Mouse (Mus musculus) megakaryocyte-erythroid progenitor cell, adult 5 weeks (primary cell): ENCODE data around the gene Gm28635. TPM values are rescaled to one million over a fixed set of nuclear protein-coding genes. Genes with fewer than 3 reads are reported as not detected.

Source experiments
- polyA plus RNA-seq: library from polyadenylated mRNA; stranded (reverse); fragments of >175 nt; gene quantifications from 2 replicates; pipeline ENCODE4 v1.2.3, GENCODE M21; 2012

The Gm28635 gene
- not detected in 2 replicates for polyA plus RNA-seq

DNA sequence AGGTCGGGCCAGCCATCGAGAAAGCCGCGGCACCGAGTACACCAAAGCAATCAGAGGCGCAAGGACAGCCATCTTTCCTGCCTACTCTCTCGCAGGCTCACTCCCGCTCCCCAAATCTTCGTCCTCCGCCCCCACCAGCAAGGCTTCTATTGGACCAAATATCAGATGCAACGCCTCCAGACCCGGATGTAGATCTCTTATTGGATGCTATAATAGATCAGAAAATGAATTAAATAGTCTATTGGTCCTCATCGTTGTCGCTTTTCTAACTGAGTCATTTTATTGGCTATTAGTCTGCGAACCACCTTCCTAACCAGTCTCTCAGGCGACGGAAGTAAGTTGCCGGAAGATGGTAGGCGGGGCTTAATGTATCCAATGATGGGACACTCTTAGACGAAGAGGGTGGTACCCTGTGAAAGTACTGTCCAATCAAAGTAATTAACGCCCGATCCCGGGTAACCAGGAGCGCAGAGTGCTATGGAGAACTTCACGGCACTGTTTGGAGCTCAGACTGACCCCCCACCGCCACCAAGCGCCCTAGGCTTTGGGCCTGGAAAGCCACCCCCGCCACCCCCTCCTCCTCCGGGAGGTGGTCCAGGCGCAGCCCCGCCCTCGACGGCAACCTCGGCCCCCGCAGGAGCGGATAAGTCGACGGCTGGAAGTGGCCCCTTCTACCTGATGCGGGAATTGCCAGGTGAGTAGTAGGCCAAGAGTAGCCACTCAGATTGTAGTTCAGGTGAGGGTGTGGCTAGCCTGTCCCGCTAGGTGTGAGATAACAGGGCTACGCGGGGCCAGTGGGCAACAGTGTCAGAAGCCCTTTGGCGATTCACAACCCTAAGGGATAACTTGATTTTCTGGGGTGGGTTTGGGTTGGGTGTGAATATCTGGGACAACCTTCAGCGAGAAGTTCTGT, at the start of gene Gm28635, which contains the start of gene Med19:
Gene Gm28635, minus strand, starts transcription at position 74 of the 913 bp plus-strand sequence.
Gene Med19, plus strand, starts transcription at position 435 of the 913 bp plus-strand sequence.

DNA sequence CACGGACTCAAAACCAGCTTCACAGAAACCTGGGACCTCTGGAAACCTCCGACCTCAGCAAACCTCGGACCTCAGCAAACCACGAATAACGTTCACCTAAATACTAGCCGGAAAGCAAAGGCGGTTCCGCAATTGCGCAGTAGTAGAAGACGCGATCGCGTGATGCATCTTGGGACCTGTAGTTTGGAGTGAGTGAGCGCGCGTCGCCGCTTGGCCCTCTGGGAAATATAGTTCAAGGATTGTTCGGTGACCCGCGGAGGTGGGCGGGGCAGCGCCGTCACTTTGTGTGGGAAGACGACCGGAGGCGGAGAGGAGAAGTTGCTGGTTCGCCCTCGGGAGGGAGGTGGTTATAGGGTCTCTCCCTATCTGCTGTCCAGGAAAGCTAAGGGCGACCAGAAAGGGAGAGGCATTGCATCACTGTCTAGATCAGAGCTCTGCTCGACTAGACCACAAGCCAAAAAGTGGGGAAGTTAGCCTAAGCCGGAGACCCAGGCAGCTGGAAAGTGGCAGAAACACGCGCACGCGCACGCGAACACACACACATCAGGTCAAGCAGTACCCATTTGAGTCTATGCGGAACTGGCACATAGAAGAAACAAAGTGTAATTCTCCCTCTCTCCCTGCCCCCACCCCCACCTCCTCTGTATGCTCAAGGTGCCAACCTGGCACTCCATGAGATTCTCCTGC, 49.5 kb upstream of the Gm28635 start, which contains the start of gene Clp1:
Gene Clp1, minus strand, starts transcription at position 179 of the 687 bp plus-strand sequence.

DNA sequence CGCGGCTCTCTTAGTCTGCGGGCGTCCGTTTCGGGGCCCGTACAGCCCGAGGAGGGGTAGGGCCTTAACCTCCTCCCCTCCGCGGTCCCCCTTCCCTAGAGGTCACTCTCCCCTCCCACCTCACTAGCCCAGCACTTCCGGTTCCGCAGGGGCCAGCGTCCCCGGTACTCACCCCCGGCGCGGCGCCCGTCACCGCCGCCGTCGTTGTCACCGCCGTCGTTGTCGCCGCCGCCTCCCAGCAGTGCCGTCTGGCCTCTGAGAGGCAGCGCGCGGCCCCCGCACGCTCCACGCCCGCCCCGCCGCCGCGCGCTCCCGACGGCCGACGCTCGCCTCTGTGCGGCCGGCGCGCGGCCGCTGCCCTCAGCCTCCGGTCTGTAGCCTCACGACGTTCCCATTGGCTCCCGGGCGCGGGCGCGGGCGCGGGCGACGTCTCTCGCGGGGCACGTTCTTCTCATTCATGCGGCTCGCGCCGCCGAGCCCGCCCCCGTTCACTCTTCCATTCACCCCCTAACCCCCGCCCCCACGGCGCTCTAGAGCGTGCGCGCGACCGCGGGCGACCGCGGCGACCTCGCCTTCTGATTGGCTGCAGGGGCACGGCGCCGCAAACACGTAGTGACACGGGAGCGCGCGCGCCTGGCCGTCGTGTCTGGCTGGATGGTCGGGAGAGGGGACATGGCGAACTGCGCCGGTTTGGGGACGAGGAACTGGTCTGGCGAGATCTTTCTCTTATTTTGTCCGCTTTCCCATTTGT, 37.1 kb upstream of the Gm28635 start, which contains the start of gene Zdhhc5:
Gene Zdhhc5, minus strand, starts transcription at position 370 of the 751 bp plus-strand sequence.

DNA sequence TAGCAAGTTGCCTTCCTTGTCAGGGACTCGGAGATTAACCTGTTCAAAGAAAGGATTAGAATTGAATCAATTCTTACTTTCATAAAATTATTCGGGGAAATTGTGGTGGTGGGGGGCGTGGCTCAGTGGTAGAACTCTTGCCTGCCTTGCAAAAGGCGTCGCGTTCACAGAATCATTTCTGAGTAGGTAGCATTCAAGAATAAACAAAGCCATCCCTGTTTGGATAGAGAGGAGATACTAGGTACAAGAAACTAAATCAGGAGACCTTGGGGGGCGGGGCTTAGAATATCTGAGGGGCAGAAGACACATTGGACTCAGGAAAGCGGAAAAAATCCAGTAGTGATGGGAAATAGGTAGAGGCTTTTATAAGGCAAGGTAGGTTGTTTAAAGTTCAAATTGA, 1.2 kb upstream of the Gm28635 start, which contains the start of gene Tmx2:
Gene Tmx2, minus strand, starts transcription at position 125 of the 400 bp plus-strand sequence.

DNA sequence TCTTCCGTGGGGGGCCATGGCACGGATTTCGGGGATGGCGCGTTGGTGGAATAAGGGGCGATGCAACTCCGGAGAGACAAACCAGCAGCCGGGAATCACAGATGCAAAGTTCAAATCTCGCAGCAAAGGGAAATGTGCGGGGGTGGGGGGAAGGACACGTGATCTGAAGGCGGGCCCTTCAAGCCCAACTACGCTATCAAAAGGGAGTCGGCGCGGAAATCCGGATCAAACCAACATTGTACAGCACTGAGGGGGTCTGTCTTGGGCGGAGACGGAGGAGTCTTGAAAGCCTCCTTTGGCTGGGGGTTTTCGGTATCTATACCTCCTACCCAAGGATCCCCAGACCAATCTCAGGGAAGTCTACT, 7.3 kb downstream of the Gm28635 start, which contains the start of gene Selenoh:
Gene Selenoh, minus strand, starts transcription at position 202 of the 365 bp plus-strand sequence.

DNA sequence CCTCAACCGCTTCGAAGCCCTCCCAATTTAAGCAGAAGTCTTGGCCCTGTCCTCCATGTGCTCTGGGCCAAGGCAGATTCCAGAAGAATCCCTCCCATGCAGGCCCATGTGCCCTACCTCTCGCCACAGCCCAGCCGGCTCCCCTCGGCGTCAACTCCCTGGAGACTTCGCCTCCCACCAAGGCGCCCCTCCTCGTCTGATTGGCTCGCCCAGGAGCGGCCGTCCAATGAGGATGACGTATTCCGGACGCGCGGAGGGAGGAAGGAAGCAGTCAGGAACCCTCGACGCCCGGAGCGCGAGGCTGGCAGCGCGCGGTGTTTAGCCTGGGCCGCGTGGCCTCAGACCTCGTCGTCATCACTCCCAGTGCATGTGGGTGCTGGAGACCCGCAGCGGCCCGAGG, 19.0 kb downstream of the Gm28635 start, which contains the start of gene Btbd18:
Gene Btbd18, plus strand, starts transcription at position 274 of the 400 bp plus-strand sequence.

DNA sequence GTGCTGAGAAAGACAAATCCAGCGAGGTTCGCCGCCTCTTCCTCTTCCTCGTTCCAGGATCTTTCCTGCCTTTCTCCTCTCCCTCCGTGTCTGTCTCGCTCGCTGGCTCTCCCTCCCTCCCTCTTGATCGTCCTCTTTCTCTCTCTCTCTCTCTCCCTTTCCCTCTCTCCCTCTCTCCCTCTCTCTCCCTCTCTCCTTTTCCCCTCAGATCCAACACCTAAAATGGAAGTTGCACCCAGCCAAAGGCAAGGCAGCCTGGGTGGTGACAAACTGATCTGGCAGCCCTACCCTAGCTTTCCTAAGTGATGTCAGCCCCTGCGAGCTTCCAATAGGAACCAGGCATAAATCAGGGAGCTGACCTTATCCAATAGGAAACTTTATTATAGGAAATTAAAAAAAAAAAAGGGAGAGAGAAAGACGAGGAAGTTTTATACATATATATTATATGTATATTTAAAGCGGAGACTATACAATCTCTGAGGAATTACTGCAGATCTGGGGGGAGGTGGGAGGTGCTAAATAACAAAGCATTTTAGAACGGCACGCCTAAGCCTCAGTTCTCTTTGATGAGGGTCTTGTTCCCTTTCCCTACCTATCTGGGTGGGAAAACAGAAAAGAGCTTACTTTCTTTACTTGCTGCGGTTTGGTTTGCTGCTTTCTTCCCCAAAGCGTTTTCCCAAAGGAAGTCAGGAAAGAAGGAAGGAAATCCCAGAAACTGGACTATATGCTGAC, 27.2 kb downstream of the Gm28635 start, which contains the start of gene Ctnnd1:
Gene Ctnnd1, minus strand, starts transcription at position 302 of the 732 bp plus-strand sequence.

Other genes starting within 250 kb of the Gm28635 start
- 1.1 and 1.6 TPM in 2 replicates for gene Tfpi, start 201.3 kb downstream of the Gm28635 start, polyA plus RNA-seq
- 5.2 and 6.5 TPM in 2 replicates for gene Ctnnd1, start 27.3 kb downstream of the Gm28635 start, polyA plus RNA-seq
- gene Btbd18, start 19.0 kb downstream of the Gm28635 start, polyA plus RNA-seq, result not detected in 2 replicates
- gene Selenoh, start 7.3 kb downstream of the Gm28635 start, polyA plus RNA-seq, result 336 and 344 TPM in 2 replicates
- gene Med19, start 361 bp upstream of the Gm28635 start, polyA plus RNA-seq, result 10.5 and 11.6 TPM in 2 replicates
- 3.1 and 4.1 TPM in 2 replicates for gene Tmx2, start 1.1 kb upstream of the Gm28635 start, polyA plus RNA-seq
- gene Zdhhc5, start 37.1 kb upstream of the Gm28635 start, polyA plus RNA-seq, result 27.3 and 29.4 TPM in 2 replicates
- 1.0 and 1.5 TPM in 2 replicates for gene Clp1, start 49.3 kb upstream of the Gm28635 start, polyA plus RNA-seq
- 1.3 and 1.9 TPM in 2 replicates for gene Ypel4, start 56.0 kb upstream of the Gm28635 start, polyA plus RNA-seq
- gene Gm19426, start 65.6 kb upstream of the Gm28635 start, polyA plus RNA-seq, result 0.31 and 2.1 TPM in 2 replicates
- 0.16 TPM in 1 of 2 replicates, not detected in the other for gene Serping1, start 97.4 kb upstream of the Gm28635 start, polyA plus RNA-seq
- 2.9 and 4.4 TPM in 2 replicates for gene Ube2l6, start 120.8 kb upstream of the Gm28635 start, polyA plus RNA-seq
- gene Smtnl1, start 144.6 kb upstream of the Gm28635 start, polyA plus RNA-seq, result 0.05 TPM in 1 of 2 replicates, not detected in the other
- gene Timm10, start 149.0 kb upstream of the Gm28635 start, polyA plus RNA-seq, result 9.2 and 12.0 TPM in 2 replicates
- 7.4 and 11.5 TPM in 2 replicates for gene Slc43a1, start 160.8 kb upstream of the Gm28635 start, polyA plus RNA-seq
- gene Rtn4rl2, start 208.7 kb upstream of the Gm28635 start, polyA plus RNA-seq, result 0.15 and 0.41 TPM in 2 replicates